Mouse (Mus musculus) midbrain, postnatal 0 days (tissue): ENCODE measurements at regions not wholly inside any gene's neighbourhood (a gene's known extent, or its start where the extent isn't known, plus 50 kb on each side); places are given as distances from the start of the nearest gene placed in this dataset.

ENCODE experiments used
- ATAC-seq: fragments of 200-750 bp; cut with Nextera tagmentation; 2 replicates; pipeline ENCODE4 v1.8.0; 2017; ENCODE audit warnings: moderate number of reproducible peaks, mild to moderate bottlenecking, moderate TSS enrichment, moderate library complexity; ENCODE audit not compliant: low FRiP score
- DNase-seq: peaks from one replicate; pipeline ENCODE4 v3.0.0-alpha.2; 2015; ENCODE audit warnings: low spot score
- H3K27ac ChIP-seq: fragments of 300-500 bp; sonication (generic); 2 replicates; pipeline ENCODE4 v1.5.1; 2014; ENCODE audit warnings: low read depth, mild to moderate bottlenecking, low read length, mixed read lengths
- H3K27me3 ChIP-seq: fragments of 300-500 bp; sonication (generic); 2 replicates; pipeline ENCODE4 v1.6.1; 2014; ENCODE audit warnings: low read length, control low read depth, mixed read lengths; ENCODE audit not compliant: insufficient read depth
- H3K36me3 ChIP-seq: fragments of 300-500 bp; sonication (generic); 2 replicates; pipeline ENCODE4 v1.6.1; 2014; ENCODE audit warnings: low read length, control low read depth, mixed read lengths; ENCODE audit not compliant: insufficient read depth
- H3K4me1 ChIP-seq: fragments of 300-500 bp; sonication (generic); 2 replicates; pipeline ENCODE4 v1.6.1; 2014; ENCODE audit warnings: mild to moderate bottlenecking, control low read depth, antibody characterized with exemption, low read length, mixed read lengths; ENCODE audit not compliant: insufficient read depth
- H3K4me2 ChIP-seq: fragments of 300-500 bp; sonication (generic); 2 replicates; pipeline ENCODE4 v1.6.1; 2014; ENCODE audit warnings: low read depth, mild to moderate bottlenecking, low read length, mixed read lengths; ENCODE audit not compliant: poor library complexity, severe bottlenecking
- H3K4me3 ChIP-seq: fragments of 300-500 bp; sonication (generic); 2 replicates; pipeline ENCODE4 v1.5.1; 2014; ENCODE audit warnings: low read depth, mild to moderate bottlenecking, low read length, moderate library complexity
- H3K9ac ChIP-seq: fragments of 300-500 bp; sonication (generic); replicated peaks from 2 replicates; pipeline ENCODE4 v1.6.1; 2014; ENCODE audit warnings: mild to moderate bottlenecking, low read length, moderate library complexity, mixed read lengths; ENCODE audit not compliant: poor library complexity, severe bottlenecking
- H3K9me3 ChIP-seq: fragments of 300-500 bp; sonication (generic); 2 replicates; pipeline ENCODE4 v1.6.1; 2016; ENCODE audit warnings: low read length, control low read depth
- CTCF ChIP-seq: IDR thresholded peaks from 2 replicates; pipeline ENCODE4 v1.5.1; 2016; ENCODE audit warnings: antibody characterized with exemption, mild to moderate bottlenecking
- WGBS: fragments of 180-500 bp; shearing (Covaris S2); extraction: QIAGEN DNeasy Blood & Tissue Kit; methylation state at CpG from one replicate; pipeline ENCODE4 v1.1.7; 2014; 5-methylcytosine and 5-hydroxymethylcytosine counted together

DNA sequence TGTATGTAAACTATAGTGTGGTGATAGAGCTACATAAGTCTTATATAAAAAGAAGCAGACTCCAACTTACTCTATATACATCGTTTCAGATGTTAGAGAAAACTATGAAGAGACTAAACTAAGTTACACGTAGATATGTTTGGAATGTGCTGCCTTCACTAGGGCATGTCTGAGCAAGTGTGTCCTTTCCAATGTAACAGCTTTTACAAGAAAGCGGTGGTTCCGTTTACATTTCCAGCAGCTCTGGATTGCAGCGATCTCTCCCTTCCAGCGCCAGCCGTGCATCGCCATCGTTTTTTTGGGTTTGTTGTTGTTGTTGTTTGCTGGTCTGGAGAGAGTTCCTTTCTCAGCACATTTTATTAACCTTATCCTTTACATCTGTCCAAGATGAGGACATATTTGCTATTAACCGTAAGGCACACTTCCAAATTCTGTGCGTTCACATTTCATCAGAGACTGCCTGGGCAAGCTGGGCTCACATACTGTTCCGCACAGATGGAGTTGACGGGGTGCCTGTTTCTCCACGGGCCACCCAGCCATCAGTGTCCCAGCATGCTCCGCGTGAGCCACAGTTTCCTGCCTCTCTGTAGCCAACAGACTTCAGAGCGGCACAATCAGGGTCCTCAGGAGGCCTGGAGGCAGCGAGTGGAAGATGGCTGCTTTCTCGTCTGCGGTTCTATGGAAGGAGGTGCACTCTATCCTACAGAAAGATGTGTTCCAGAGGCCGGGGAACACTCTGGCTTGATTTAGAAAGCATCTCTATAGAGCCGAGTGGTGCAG, 125.2 kb upstream of the Map1b start:
- H3K9ac ChIP-seq: no peak overlapping the region
- TF ChIP-seq CTCF: no peak
- no peak for ATAC-seq
- H3K4me2 ChIP-seq: no peak overlapping the region
- WGBS: 76% methylated on average over 22 of the region's 22 CpGs
- no peak overlapping the region for H3K27ac ChIP-seq
- H3K9me3 ChIP-seq: no peaks in the 10 kb centered on the region
- H3K27me3 ChIP-seq: no peaks in the 10 kb centered on the region
- H3K36me3 ChIP-seq: no peaks in the 10 kb centered on the region
- no peak overlapping the region for H3K4me3 ChIP-seq
- H3K4me1 ChIP-seq: peaks cover 3% of the 10 kb centered on the region; the same call in 1 of the 2 replicates
- DNase-seq: peak; percentile 35

- DNase-seq: peak; percentile 51
- no peak overlapping the region for H3K4me2 ChIP-seq
These were observed 116.4 kb upstream of the Map1b start for GRCm38 (mm10) chr13:99632706-99633105.

DNA sequence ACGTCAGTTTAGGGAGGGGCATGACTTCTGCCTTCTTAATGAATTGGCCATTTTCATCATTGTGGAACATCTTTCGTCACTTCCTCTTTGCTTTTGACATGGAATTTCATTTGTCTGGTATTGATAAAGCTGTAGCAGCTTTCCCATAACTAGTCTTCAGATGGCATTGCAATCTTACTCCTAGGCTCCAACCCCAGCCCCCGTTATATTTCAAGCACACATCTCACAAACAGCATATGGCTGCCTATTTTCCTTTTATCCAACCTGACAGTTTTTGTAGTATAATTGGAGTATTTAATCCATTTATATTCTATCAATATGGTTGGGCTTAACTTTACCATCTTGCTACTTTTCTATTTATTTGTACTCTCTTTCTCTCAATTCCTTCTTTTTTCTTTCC, 114.5 kb upstream of the Map1b start:
- ATAC-seq (no peak), DNase-seq (no peak)
- H3K4me2 ChIP-seq: no peak overlapping the region
- H3K9ac ChIP-seq: no peak overlapping the region
- no peak overlapping the region for H3K4me3 ChIP-seq
- H3K27me3 ChIP-seq: no peaks in the 10 kb centered on the region
- H3K36me3 ChIP-seq: no peaks in the 10 kb centered on the region
- WGBS: 88% methylated on average over 3 of the region's 3 CpGs
- TF ChIP-seq CTCF: no peak
- H3K4me1 ChIP-seq: no peaks in the 10 kb centered on the region
- no peak overlapping the region for H3K27ac ChIP-seq
- no peaks in the 10 kb centered on the region for H3K9me3 ChIP-seq

More at GRCm38 (mm10) chr13:99632706-99633105, 116.4 kb upstream of the Map1b start:
- ATAC-seq: no peak
- Histone ChIP-seq H3K36me3 (no peaks in the 10 kb centered on the region), H3K27me3 (no peaks in the 10 kb centered on the region), H3K4me1 (no peaks in the 10 kb centered on the region), H3K9ac (no peak overlapping the region), H3K27ac (no peak overlapping the region), H3K4me3 (no peak overlapping the region), H3K9me3 (no peaks in the 10 kb centered on the region)
- 79% methylated on average over 5 of the region's 5 CpGs for WGBS
- no peak for TF ChIP-seq CTCF

GRCm38 (mm10) chr13:99630356-99630755, 114.0 kb upstream of the Map1b start:
- no peak for TF ChIP-seq CTCF
- Histone ChIP-seq H3K9me3 (no peaks in the 10 kb centered on the region), H3K27ac (no peak overlapping the region)

DNA sequence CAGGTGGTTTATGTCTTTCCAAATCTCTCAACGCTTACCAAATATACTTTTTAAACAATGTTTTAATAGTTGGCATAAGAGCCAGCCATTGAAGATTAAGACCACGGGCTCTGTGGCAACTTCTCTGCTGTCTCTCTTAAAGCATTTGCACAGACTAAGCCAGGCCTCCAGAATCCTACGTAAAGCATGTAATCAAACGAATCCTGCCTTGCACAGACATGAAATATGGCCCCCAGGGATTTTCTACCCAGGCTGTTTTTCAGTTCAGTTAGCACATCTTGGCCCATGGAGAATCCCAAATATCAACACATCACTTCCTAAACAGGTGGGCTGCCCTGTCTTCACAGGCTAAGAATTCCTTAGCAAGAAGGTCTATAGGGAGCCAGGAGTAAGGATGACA, 108.9 kb upstream of the Map1b start:
- Histone ChIP-seq H3K9me3 (no peaks in the 10 kb centered on the region), H3K9ac (no peak overlapping the region), H3K27me3 (no peaks in the 10 kb centered on the region), H3K27ac (no peak overlapping the region), H3K36me3 (no peaks in the 10 kb centered on the region), H3K4me3 (no peak overlapping the region), H3K4me2 (no peak overlapping the region), H3K4me1 (no peaks in the 10 kb centered on the region)
- TF ChIP-seq CTCF: no peak
- DNase-seq (no peak), ATAC-seq (no peak)
- 68% methylated on average over 4 of the region's 4 CpGs for WGBS

More at GRCm38 (mm10) chr13:99630356-99630755, 114.0 kb upstream of the Map1b start:
- Histone ChIP-seq H3K4me2 (no peak overlapping the region), H3K27me3 (no peaks in the 10 kb centered on the region), H3K4me3 (no peak overlapping the region), H3K9ac (no peak overlapping the region), H3K36me3 (no peaks in the 10 kb centered on the region), H3K4me1 (no peaks in the 10 kb centered on the region)
- DNase-seq (no peak), ATAC-seq (no peak)
- WGBS: 96% methylated on average over 22 of the region's 22 CpGs

- Histone ChIP-seq H3K9ac (no peak overlapping the region), H3K27ac (no peak overlapping the region), H3K36me3 (no peaks in the 10 kb centered on the region), H3K4me1 (no peaks in the 10 kb centered on the region), H3K4me2 (no peak overlapping the region), H3K9me3 (no peaks in the 10 kb centered on the region), H3K4me3 (no peak overlapping the region), H3K27me3 (no peaks in the 10 kb centered on the region)
- TF ChIP-seq CTCF: no peak
- DNase-seq (no peak), ATAC-seq (no peak)
- 88% methylated on average over 9 of the region's 9 CpGs for WGBS
These were observed 102.0 kb upstream of the Map1b start for GRCm38 (mm10) chr13:99618332-99618731.
